Mouse (Mus musculus) naive thymus-derived CD4-positive, alpha-beta T cell, adult 2 months (primary cell): ENCODE results near the gene 3425401B19Rik.

Experiments used
- DNase-seq: peaks from one replicate; pipeline ENCODE4 v3.0.0-alpha.2; 2011; ENCODE audit warnings: low read depth

Gene 3425401B19Rik

DNA sequence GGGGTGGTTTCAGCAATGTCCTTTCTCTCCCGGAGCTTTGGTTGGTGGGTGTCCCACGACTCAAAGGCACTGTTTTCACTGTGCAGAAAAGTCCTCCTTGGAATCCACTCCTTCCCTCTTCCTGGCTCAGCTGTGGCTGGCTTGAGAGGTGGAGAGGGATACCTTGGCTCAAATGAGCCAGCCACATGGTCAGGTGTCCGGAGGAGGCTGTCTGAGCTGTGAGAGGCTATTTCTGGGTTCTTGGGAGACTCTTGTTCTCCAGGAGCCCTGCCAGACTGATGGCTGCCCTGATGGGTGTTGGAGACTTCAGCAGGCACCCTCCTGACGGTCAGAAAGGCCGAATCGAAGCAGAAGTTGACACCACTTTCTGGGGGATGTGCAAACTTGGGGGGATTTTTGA is 22.0 kb downstream of the 3425401B19Rik start:
- DNase-seq = no peak

DNA sequence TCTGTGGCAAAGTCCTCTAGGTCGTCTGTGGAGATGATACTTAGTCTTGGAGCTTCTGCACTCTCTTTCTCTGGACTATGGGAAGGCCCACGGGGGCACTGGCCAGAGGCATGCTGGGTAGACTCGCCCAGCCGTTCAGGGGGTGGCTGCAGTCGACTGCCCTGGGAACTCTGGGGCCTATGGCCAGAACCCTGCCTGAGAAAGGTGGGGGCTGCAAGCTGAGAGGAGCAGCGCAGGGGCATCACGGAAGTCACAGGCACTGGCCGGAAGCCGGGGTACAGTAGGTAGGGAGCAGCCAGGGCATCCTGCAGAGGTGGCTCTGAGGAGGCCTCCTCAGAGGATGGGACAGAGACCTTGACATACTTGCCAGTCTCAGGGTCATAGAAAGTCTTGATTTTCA is 25.3 kb downstream of the 3425401B19Rik start:
- DNase-seq = no peak

DNA sequence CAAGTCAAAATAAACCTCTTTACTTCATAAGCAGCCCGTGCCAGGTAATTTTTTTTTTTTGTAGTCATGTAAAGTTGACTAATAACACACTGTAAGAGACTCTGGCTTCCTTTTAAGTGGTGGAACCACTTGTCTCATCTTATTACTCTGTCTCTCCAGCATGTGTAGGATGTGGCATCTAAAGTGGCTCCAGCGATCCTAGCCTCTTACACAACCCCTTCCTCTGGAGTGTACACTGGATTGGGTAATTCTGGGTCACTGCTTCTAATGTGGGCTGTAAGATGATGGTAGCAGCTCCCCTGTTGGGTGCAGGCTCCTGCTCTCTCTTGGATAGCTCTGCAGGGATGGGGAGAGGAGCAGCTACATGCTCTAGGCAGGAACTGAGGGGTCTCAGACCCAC is 46.6 kb downstream of the 3425401B19Rik start:
- no peak for DNase-seq

DNA sequence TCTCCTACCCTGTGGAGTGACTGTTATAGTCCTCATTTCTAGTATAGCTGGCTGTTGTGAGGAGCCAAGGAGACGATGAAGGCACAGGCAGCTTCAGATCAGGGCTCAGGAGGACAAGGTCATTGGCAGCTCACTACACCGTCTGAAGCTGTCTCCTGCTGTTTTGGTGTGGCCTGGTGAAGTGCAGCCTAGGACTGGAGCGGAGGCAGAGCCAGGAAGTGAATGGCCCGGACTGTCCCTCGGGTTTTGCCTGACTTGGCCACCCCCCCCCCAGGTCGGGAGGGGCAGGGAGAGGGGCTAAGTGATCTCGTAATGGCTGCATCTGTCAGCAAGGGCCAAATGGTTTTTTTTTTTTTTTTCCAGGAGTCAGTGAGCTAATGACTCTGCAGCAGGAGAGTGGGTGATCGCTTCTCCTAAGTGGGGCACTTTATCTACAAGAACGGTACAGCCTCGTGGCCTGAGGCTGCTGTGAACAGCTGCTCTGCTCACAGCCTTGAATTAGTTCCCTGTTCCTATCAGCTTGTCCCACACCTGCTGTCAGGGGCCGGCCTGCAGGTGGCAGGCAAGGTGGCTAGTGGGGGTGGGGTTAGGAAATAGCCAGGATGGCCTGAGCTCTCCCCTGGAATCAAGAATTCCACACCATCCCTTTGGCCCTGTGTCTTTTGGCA is 50.9 kb downstream of the 3425401B19Rik start:
- no peak for DNase-seq

DNA sequence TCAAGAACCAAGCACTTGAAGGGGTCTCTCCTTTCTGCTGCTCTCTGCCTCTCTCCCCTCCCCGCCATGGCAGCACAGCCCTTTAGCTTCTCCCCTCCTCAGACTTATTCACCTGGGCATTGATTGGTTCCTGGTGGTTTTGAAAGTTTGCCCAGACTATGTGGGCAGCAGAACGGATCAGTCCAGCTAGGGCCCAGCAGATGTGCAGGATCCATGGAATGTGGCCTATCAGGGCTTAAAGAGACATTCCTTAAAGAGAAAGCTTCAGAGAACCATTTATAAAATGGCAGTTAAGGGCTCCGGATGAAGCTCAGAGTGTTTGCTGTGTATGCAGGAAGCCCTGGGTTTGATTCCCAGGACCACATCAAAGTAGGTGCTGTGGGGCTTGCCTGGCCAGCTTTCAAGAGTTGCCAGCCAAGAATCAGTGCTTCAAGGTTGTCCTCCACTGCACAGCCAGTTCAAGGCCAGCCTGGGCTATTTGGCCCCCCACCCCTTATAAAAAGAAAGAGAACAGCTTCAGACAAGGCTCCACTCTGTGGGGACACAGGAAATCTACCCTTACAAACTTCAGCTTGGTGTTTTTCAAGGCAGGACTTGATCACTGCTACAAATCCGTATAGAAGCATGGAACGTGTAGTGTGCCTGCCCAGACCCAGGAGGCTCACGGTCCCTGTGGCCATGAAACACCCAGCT is 52.0 kb downstream of the 3425401B19Rik start:
- DNase-seq = no peak

DNA sequence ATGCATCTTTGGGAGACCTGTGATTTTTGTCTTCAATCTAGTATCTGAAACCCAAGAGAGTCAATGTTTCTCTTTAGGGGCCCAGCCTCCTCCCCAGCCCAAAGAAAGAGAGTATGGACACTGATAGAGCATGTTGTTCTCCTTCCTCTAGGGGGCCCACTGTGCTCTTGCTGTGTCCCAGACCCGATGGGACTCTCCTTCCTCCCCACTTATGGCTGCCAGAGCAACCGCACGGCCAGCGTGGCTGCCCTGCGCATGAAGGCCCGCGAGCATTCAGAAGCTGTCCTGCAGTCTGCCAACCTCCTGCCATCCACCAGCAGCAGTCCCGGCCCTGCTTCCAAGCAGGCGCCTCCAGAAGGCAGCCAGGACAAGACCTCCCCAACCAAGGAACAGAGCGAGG is 56.5 kb downstream of the 3425401B19Rik start:
- no peak for DNase-seq

DNA sequence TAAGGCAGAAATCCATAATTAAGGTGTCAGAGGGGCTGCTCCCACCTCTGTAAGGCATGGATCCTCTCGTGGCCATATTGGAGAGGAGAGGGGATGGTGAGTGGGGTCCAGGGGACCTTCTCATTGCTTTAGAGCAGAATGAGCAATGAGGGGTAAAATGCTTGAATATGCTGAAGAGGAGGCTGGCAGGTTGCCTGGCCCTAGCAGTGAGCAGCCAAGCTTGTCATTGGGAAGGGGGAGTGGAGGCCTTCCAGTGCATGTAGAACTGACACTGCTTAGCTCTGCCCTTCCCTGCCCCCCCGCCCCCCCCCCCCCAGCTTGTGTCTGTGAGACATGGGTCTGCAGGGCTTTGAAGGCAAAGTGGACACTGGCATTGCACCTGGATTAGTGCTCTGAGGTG is 57.8 kb downstream of the 3425401B19Rik start:
- no peak for DNase-seq

DNA sequence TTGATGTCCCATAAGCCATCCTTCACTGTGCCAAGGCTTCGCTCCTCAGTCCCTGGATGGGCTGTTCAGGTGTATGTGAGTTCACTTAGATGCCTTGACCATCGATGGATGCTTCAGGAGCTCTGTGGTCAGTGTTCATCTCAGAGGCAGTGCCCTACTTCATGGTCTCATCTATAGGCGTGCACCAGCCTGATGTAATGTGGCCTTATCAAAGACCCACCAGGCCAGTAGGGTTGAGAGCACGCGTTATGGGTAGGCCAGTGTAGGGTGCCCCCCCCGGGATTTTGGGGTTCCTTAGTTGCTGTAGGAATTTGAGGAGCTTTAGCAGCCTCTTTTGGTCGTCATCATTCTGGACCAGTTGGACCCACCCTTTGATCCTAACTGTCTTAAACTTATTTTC is 60.3 kb downstream of the 3425401B19Rik start:
- no peak for DNase-seq

DNA sequence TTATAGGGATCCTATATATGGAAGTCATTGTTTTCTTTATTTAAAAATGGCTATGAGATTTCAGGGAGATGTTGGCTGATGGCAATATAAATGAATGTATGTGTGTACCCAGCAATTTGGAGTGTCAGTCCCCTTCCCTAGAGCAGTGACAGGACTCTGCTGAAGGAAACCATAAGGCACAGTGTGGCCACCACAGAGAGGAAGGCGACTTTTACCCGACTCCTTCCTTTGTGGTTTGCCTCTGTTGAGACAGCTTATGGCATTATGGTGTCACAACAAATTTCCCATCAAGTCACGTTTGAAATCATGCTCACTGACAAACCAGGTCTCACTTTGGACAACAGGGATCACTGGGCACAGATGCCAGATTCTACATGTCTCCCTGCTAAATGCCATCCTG is 60.8 kb downstream of the 3425401B19Rik start:
- no peak for DNase-seq

DNA sequence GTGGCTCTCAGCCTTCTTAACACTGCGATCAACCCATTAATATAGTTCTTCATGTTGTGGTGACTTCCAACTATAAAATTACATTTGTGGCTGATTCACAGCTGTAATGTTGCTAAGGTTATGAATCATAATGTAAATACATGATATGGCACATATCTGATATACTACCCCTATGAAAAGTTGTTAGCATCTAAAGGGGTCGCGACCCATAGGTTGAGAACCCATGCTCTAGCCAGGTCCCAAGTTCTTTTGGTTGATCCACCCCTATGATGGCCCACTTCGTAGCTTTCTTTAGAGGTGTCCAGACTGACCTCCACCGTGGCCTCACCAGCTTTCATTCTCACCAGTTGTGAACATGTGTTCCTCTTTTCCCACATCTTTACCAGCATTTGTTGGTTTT is 67.8 kb downstream of the 3425401B19Rik start:
- DNase-seq = no peak

DNA sequence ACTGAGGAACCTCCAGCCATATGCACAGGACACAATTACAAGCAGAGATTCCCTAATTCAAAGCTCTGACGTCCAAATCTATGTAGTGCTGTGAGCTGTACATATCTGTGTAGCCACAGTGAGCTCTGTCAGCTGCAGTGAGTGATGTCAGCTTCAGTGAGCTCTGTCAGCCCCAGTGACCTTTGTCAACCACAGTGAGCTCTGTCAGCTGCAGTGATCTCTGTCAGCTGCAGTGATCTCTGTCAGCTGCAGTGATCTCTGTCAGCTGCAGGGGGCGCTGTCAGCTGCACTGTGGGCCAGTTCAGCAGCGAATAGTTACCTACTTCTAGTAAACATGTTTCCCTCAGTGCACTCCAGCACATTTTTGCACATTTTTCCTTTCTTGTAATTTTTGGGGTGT is 75.7 kb downstream of the 3425401B19Rik start:
- DNase-seq = peak; percentile 7
